Mouse (Mus musculus) retina, postnatal 7 days (tissue): ENCODE data around the gene Rpn1.

Experiments used
- DNase-seq: peaks from one replicate; pipeline ENCODE4 v3.0.0-alpha.2; 2012; ENCODE audit warnings: low read depth, low spot score

Rpn1 gene

GRCm38 (mm10) chr6:88084278-88085151, at the start of gene Rpn1:
Gene Rpn1 (plus strand): TSS chr6:88084482.
- peak; percentile 87 for DNase-seq

- DNase-seq = no peak
Observed at GRCm38 (mm10) chr6:88037471-88038045, 46.7 kb upstream of the Rpn1 start.

- DNase-seq = no peak
Observed at GRCm38 (mm10) chr6:88039426-88039825, 44.9 kb upstream of the Rpn1 start.

- no peak for DNase-seq
Observed at GRCm38 (mm10) chr6:88041221-88041620, 43.1 kb upstream of the Rpn1 start.

- DNase-seq = no peak
Observed at GRCm38 (mm10) chr6:88042336-88042735, 41.9 kb upstream of the Rpn1 start.

- no peak for DNase-seq
Observed at GRCm38 (mm10) chr6:88044234-88044576, 40.1 kb upstream of the Rpn1 start.

GRCm38 (mm10) chr6:88044577-88045405, 39.5 kb upstream of the Rpn1 start, which contains the start of gene Rab7:
Gene Rab7 (minus strand): TSS chr6:88045270.
- DNase-seq = peak; percentile 92

GRCm38 (mm10) chr6:88045406-88045766, 38.9 kb upstream of the Rpn1 start:
- no peak for DNase-seq

- no peak for DNase-seq
Observed at GRCm38 (mm10) chr6:88047853-88048252, 36.4 kb upstream of the Rpn1 start.

GRCm38 (mm10) chr6:88049008-88049407, 35.3 kb upstream of the Rpn1 start:
- no peak for DNase-seq

GRCm38 (mm10) chr6:88051206-88051605, 33.1 kb upstream of the Rpn1 start:
- DNase-seq = no peak

GRCm38 (mm10) chr6:88053228-88054080, 30.8 kb upstream of the Rpn1 start:
- no peak for DNase-seq

- no peak for DNase-seq
Observed at GRCm38 (mm10) chr6:88054081-88054835, 30.0 kb upstream of the Rpn1 start.

- DNase-seq = no peak
Observed at GRCm38 (mm10) chr6:88055663-88056062, 28.6 kb upstream of the Rpn1 start.

GRCm38 (mm10) chr6:88056866-88057265, 27.4 kb upstream of the Rpn1 start:
- no peak for DNase-seq

- no peak for DNase-seq
Observed at GRCm38 (mm10) chr6:88059903-88060302, 24.4 kb upstream of the Rpn1 start.

- no peak for DNase-seq
Observed at GRCm38 (mm10) chr6:88060602-88061001, 23.7 kb upstream of the Rpn1 start.

GRCm38 (mm10) chr6:88061406-88061805, 22.9 kb upstream of the Rpn1 start:
- DNase-seq = no peak

GRCm38 (mm10) chr6:88062398-88062797, 21.9 kb upstream of the Rpn1 start:
- no peak for DNase-seq

GRCm38 (mm10) chr6:88064072-88064642, 20.1 kb upstream of the Rpn1 start:
- DNase-seq = no peak
